21 mouse cellular contexts compared by ENCODE assay signal in genomic region chr9:22823856-22824255, GRCm38 (mm10).
"Had no signal": no experiment of that assay in that cellular context is flagged by ENCODE, and none has a peak within 500 bp of the region (broad histone marks: within the 10 kb centered on the region; RNA-seq: fewer than 3 reads in every experiment).

No protein-coding gene starts in this region.

- ATAC-seq: liver, postnatal 0 days; lung, postnatal 0 days had no signal

- H3K4me3 ChIP-seq: liver, embryonic 13.5 days; liver, embryonic 15.5 days; lung, embryonic 15.5 days; megakaryocyte, embryonic 14.5 days; midbrain, embryonic 12.5 days; neural tube, embryonic 12.5 days had no signal

- H3K4me1 ChIP-seq: liver, embryonic 13.5 days; liver, embryonic 15.5 days; neural tube, embryonic 12.5 days had no signal

- H3K9me3 ChIP-seq: liver, embryonic 13.5 days; liver, embryonic 15.5 days; lung, embryonic 15.5 days; megakaryocyte, embryonic 14.5 days; midbrain, embryonic 12.5 days; neural tube, embryonic 12.5 days had no signal

- DNase-seq: liver, embryonic 13.5 days; liver, postnatal 0 days; lung, adult 2 months; lung, postnatal 14 days; lung, postnatal 36 days; midbrain, embryonic 14.5 days; retina, postnatal 1 day; right cerebral cortex, adult 18-20 months; right cerebral cortex, postnatal 25 days; right cerebral cortex, postnatal 4 days; spleen, adult 18-20 months; thymus, adult 18-20 months; thymus, postnatal 14 days; thymus, postnatal 36 days had no signal

- H3K36me3 ChIP-seq: liver, embryonic 13.5 days; liver, embryonic 15.5 days; lung, embryonic 15.5 days; midbrain, embryonic 12.5 days; neural tube, embryonic 12.5 days had no signal

- H3K27ac ChIP-seq: liver, embryonic 13.5 days; liver, embryonic 15.5 days; lung, embryonic 15.5 days; macrophage; midbrain, embryonic 12.5 days; neural tube, embryonic 12.5 days had no signal

- H3K4me2 ChIP-seq: liver, embryonic 13.5 days; liver, embryonic 15.5 days; lung, embryonic 15.5 days; midbrain, embryonic 12.5 days; neural tube, embryonic 12.5 days had no signal

- H3K9ac ChIP-seq: liver, embryonic 13.5 days; liver, embryonic 15.5 days; liver, postnatal 0 days; lung, embryonic 15.5 days; midbrain, embryonic 12.5 days; neural tube, embryonic 12.5 days had no signal

- H3K27me3 ChIP-seq: liver, embryonic 13.5 days; liver, embryonic 15.5 days; lung, embryonic 15.5 days; neural tube, embryonic 12.5 days had no signal
